Mouse (Mus musculus) gastrocnemius, postnatal 10 days (tissue): ENCODE measurements at regions not wholly inside any gene's neighbourhood (a gene's known extent, or its start where the extent isn't known, plus 50 kb on each side); places are given as distances from the start of the nearest gene placed in this dataset.
"Not testable (repeated sequence)": the region's sequence is repeated elsewhere in the genome, so short reads cannot be mapped to it uniquely, and the experiment has no call there.

Experiments
- DNase-seq: peaks from one replicate; pipeline ENCODE4 v3.0.0; 2021; ENCODE audit warnings: mixed read lengths
- microRNA-seq, 2 experiments: library from miRNA; unstranded; fragments of <30 nt; microRNA quantifications; one replicate each; pipeline ENCODE4 v1.2.0; 2021

- no peak for DNase-seq
Observed at GRCm38 (mm10) chr8:34290670-34291069, 179.1 kb upstream of the Gm10131 start.

GRCm38 (mm10) chr8:34287801-34288200 lies 176.3 kb upstream of the Gm10131 start:
- no peak for DNase-seq

DNA sequence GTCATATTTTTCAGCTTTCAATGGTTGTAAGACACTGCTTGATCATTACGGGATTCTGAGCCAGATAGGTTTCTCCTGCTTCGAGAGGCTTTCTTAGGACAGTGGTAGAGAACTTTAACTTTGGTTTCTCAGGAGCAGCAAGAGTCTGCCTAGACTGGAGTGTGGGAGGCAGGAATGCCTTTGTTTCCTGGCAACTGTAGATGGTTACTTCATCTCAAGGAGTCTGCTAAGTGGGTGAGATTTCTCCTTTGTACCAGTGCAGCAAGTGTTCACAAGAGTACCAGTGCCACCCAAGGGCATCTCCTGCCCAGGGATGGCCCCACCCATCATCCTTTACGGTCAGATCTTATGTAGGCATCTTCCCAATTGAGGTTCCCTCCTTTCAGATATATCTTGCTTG lies 173.0 kb upstream of the Gm10131 start:
- no peak for DNase-seq

DNA sequence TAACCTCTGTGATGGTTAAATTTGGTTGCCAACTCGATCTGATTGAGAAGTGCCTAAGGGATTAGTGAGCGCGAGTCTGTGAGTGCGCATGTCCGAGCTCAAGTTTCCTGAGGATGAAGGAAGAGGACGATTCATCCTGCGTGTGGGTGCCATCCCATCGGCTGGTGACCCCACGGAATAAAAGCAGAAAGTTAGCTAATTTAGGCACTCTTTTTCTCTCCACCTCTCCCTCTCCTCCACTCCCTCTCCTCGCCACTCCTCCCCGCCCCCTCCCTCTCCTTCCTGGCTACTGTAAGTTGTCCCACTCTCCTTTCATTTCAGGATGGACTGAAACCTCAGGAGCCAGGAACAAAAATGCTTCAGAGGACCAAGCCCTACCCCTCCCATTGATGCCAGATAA lies 168.9 kb upstream of the Gm10131 start:
- DNase-seq, result no peak

- no peak for DNase-seq
Observed at GRCm38 (mm10) chr8:34275977-34276660, 164.6 kb upstream of the Gm10131 start.

GRCm38 (mm10) chr8:34274796-34275195 lies 163.3 kb upstream of the Gm10131 start:
- not testable (repeated sequence) for DNase-seq

- DNase-seq, result no peak
Observed at GRCm38 (mm10) chr8:34274171-34274570, 162.6 kb upstream of the Gm10131 start.

DNA sequence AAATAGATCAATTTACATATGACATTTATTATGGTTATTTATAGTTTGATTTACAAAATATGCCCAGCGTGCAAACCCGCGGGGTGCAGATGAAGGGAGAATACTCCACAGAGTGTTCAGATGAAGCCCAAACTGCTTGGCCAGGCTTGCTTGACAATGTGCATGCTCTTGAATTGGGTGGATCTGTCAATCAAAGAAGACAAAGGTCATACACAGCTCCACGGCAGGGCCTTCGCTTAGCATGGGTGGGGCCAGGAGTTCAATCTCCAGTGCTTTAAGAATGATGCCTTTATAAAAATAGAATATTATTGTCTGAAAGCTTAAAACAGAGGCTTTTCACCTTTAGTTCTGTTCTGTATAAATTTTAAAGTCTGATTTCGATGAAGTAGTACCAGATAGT lies 158.3 kb upstream of the Gm10131 start:
- no peak for DNase-seq

DNA sequence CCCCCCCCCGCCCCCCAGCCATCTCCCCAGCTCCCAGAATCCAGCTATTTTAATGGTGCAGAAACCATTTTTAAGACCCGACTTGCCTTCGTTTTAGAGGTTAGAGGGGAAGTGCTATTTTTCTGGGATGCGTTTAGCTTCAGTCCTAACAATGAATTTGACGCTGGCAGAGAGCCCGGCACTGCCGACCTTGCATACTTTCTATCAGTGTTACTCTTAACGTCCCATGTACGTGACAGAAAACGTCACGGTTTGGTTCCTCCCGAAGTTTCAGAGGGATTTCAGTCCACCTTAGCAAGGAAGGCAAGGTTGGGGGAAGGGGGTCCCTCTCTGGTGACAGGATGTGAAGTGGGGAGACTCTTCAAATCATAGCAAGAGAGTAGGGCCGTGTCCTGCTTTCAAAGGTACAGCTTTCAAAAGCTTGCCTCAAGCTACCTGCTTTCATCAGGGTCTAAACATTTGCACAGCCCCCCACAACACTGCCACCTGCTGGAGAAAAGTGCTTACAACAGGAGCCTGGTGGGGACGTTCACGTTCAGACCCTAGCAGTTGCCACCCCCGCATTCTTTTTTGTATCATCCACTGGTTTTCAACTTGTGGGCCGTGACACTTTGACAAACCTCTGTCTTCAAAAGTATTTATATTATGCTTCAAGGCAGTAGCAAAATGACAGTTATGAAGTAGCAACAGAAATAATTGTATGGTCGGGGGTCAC lies 157.4 kb upstream of the Gm10131 start:
- DNase-seq, result no peak

- no peak for DNase-seq
Observed at GRCm38 (mm10) chr8:34254978-34255377, 143.4 kb upstream of the Gm10131 start.

DNA sequence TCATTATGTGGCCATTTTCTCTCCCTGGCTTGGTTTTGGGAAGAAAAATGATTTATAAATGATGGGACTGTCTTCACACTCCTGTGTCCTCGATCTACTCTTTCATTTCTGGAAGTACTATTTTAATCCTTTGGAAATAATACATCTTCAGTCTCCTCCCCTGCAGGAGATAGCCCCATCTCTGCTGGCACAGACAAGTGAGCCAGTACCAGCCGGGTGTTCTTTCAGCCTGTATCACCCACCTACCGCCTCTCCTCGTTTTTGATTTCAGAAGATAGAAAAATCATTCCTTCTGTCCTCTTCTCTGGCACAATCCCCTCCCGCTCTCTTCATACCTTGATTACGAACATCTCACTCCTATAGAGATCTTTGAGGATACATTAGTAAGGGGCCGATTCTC lies 140.4 kb upstream of the Gm10131 start:
- DNase-seq, result no peak

DNA sequence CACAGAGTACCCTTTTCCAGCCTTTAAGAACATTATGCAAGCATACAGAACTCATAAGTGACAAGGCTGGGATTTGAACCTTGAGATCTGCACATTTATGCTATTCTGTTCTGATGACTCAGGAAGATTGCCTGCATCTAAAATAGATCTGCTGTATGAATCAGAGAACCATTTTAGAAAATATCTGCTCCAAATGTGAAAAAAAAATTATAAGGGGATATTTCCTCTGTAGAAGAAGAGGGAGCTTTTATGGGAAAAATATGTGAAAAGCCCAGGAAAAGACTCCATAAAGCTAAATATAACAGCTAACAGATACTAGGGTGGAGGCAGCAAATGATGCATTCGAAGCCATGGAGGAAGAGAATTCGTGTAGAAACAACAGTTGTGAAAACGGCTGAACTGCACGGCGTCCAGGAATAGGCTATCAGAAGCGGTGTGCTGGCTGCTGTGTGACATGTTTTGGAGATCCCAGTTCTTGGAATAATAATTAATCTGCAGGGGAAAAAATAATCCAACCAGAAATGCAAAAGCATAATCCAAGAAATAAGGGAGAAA lies 127.9 kb upstream of the Gm10131 start:
- DNase-seq, result no peak

GRCm38 (mm10) chr8:34233705-34234104 lies 122.2 kb upstream of the Gm10131 start:
- no peak for DNase-seq

GRCm38 (mm10) chr8:34229477-34229876 lies 117.9 kb upstream of the Gm10131 start:
- DNase-seq, result no peak

GRCm38 (mm10) chr8:34225011-34225890 lies 113.7 kb upstream of the Gm10131 start:
- DNase-seq, result no peak

GRCm38 (mm10) chr8:34222187-34222586 lies 110.7 kb upstream of the Gm10131 start:
- DNase-seq, result no peak

Small RNA genes lying in the stretch of these regions (microRNA-seq; reads per million reads assigned to microRNA genes)
- gene Gm23177, result 0 reads per million in 2 experiments
